Mouse (Mus musculus) heart, adult 2 months (tissue): ENCODE results near the gene Cdh19. TPM values are rescaled to one million over a fixed set of nuclear protein-coding genes. Genes with fewer than 3 reads are reported as not detected.

Experiments
- DNase-seq, 2 experiments: peaks; one replicate each; pipeline ENCODE4 v3.0.0; 2021
- H3K27ac ChIP-seq: fragments of 200-600 bp; 2 replicates; pipeline ENCODE4 v1.8.1; 2022
- H3K27me3 ChIP-seq: fragments of 200-500 bp; 2 replicates; pipeline ENCODE4 v1.6.1; 2012; ENCODE audit warnings: mild to moderate bottlenecking, low read length, inconsistent platforms, mixed read lengths; ENCODE audit not compliant: control insufficient read depth, insufficient read depth
- H3K36me3 ChIP-seq: fragments of 200-500 bp; 2 replicates; pipeline ENCODE4 v1.6.1; 2012; ENCODE audit warnings: low read length, inconsistent platforms; ENCODE audit not compliant: control insufficient read depth, insufficient read depth
- H3K4me1 ChIP-seq: fragments of 200-500 bp; 2 replicates; pipeline ENCODE4 v1.6.1; 2011; ENCODE audit warnings: low read length; ENCODE audit not compliant: control insufficient read depth, insufficient read depth
- H3K4me3 ChIP-seq: fragments of 200-600 bp; 2 replicates; pipeline ENCODE4 v1.8.1; 2022
- H3K79me2 ChIP-seq: fragments of 200-500 bp; replicated peaks from 2 replicates; pipeline ENCODE4 v1.6.1; 2012; ENCODE audit warnings: mild to moderate bottlenecking, inconsistent platforms, low read length, moderate library complexity, mixed read lengths; ENCODE audit not compliant: control insufficient read depth, insufficient read depth
- H3K9ac ChIP-seq: fragments of 200-500 bp; 2 replicates; pipeline ENCODE4 v1.6.1; 2012; ENCODE audit warnings: low read depth, mild to moderate bottlenecking, control low read depth, inconsistent platforms, low read length, mixed read lengths
- CTCF ChIP-seq: fragments of 200-600 bp; IDR thresholded peaks from 2 replicates; pipeline ENCODE4 v1.8.1; 2022; ENCODE audit warnings: antibody characterized with exemption, mild to moderate bottlenecking, moderate library complexity
- EP300 ChIP-seq: fragments of 200-500 bp; IDR thresholded peaks from 2 replicates; pipeline ENCODE4 v1.6.1; 2011; ENCODE audit warnings: low read depth, low read length, control low read depth; ENCODE audit not compliant: insufficient read depth
- POLR2A ChIP-seq: fragments of 200-500 bp; IDR thresholded peaks from 2 replicates; pipeline ENCODE4 v1.6.1; 2011; ENCODE audit warnings: mild to moderate bottlenecking, low read depth, low read length, control low read depth; ENCODE audit not compliant: insufficient read depth
- WGBS: fragments of 180-500 bp; shearing (Covaris S2); methylation state at CpG from one replicate; pipeline ENCODE4 v1.1.7; 2018; 5-methylcytosine and 5-hydroxymethylcytosine counted together
- intact Hi-C: fragments of 180-260 bp; cut with DNase I; formaldehyde crosslinking; loops from one replicate; pipeline ENCODE4 v1.15.1; 2025
- long read RNA-seq: library from polyadenylated mRNA; stranded (forward); transcript quantifications from one replicate; pipeline ENCODE4 v2.0.0, GENCODE M21; 2021
- polyA plus RNA-seq: library from polyadenylated mRNA; depleted of rRNA; stranded (reverse); fragments of >200 nt; gene quantifications from 2 replicates; pipeline ENCODE4 v1.2.3, GENCODE M21; 2012; rRNA removed
- total RNA-seq, 2 experiments: library from RNA; stranded (reverse); gene quantifications; 2 replicates each; pipeline ENCODE4 v1.2.3; 2021

The Cdh19 gene
- 1 to 10 TPM; 1.8 to 3.0 TPM for total RNA-seq
- 0.92 and 1.9 TPM in 2 replicates for polyA plus RNA-seq
- long read RNA-seq, partial matches to known transcripts, result 0 of 2 reads
- long read RNA-seq, other reads (novel, unspliced or antisense), result 0 of 2 reads

DNA sequence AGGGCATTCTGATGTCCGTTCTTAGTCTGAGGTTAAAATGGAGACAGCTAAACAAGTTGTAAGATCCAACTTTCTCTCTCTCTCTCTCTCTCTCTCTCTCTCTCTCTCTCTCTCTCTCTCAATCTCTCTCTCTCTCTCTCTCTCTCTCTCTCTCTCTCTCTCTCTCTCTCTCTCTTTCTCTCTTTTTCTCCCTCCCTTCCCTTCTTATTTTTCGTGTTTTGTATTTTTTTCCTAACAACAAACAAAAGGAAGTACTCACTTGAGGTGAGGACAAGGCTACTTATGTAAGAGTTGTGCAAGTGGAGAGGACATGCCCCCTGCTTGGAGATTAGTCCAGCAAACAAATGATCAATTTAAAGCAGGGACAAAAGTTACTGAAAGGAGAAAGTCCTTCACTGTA is at the start of gene Cdh19:
Cdh19 (minus strand) TSS at position 101 of the 400 bp plus-strand sequence.
- H3K9ac ChIP-seq, result no peak within 1 kb of the TSS
- 29% methylated on average over 2 of the region's 2 CpGs for WGBS
- H3K79me2 ChIP-seq, result no peaks in the 10 kb centered on the region
- no peak within 1 kb of the TSS for H3K4me3 ChIP-seq
- H3K4me1 ChIP-seq, result no peaks in the 10 kb centered on the region
- TF ChIP-seq POLR2A (no peak), EP300 (no peak)
- intact Hi-C loops, result no loop called here
- H3K27ac ChIP-seq, result no peak within 1 kb of the TSS
- no peaks in the 10 kb centered on the region for H3K36me3 ChIP-seq
- no peak for DNase-seq
- H3K27me3 ChIP-seq, result no peaks in the 10 kb centered on the region

DNA sequence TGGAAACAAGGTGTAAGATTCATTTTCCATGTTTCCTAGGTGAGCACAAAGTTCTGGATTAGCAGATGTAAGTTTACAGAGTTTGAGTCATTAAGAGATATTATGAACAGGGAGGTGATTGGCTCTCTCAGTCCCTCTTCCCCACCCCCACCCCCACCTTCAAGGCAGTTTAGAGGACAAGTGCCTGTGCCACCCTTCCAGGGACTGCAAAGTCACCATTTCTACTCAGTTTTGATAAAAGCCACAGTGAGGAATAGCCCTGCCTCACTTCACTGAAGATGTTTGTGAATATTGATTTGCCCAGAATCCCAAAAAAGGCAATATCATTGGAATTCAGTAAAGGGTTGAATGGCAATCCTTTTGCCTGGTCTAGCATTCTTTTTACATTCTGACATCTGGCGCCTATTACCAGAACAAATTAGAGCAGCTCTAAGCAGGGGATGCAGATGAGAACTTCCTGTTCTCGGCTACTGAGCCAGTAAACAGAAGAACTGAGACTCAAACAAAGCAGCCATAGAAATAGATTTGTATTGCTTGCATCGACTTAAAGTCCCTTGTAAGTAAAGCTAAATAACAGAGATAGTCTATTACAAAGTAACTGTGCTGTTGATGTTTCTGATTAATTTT is 43.2 kb upstream of the Cdh19 start:
- intact Hi-C loops, result no loop called here
- Histone ChIP-seq H3K4me3 (no peak overlapping the region), H3K4me1 (no peaks in the 10 kb centered on the region), H3K27me3 (no peaks in the 10 kb centered on the region), H3K36me3 (no peaks in the 10 kb centered on the region), H3K9ac (no peak overlapping the region), H3K79me2 (no peaks in the 10 kb centered on the region), H3K27ac (no peak overlapping the region)
- no peak for TF ChIP-seq CTCF
- TF ChIP-seq EP300, result no peak
- no peak for TF ChIP-seq POLR2A
- 47% methylated on average over 3 of the region's 3 CpGs for WGBS
- no peak for DNase-seq

DNA sequence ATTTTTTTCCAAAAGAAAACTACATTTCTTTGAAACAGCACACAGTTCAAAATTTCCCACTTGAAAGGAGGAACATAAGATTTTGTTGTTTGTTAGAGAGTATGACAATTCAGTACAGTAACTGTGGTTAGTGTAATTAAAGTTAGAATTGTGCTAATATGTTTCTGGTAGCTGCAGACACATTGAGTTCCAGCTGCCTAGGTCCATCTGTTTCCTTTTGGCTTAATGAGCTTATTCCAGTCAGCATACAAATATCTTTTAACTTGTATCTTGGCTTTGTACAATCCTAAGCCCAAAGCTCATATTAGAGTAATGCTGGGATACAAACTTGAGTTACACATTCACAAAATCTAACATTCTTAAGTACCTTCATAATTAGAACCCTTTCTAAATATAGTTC is 40.3 kb upstream of the Cdh19 start:
- no peak overlapping the region for H3K4me3 ChIP-seq
- no peaks in the 10 kb centered on the region for H3K36me3 ChIP-seq
- H3K27me3 ChIP-seq, result no peaks in the 10 kb centered on the region
- intact Hi-C loops, result no loop called here
- no peaks in the 10 kb centered on the region for H3K4me1 ChIP-seq
- H3K79me2 ChIP-seq, result no peaks in the 10 kb centered on the region
- no peak for DNase-seq
- no peak overlapping the region for H3K9ac ChIP-seq
- TF ChIP-seq EP300, result no peak
- TF ChIP-seq POLR2A, result no peak
- no peak for TF ChIP-seq CTCF
- no peak overlapping the region for H3K27ac ChIP-seq

DNA sequence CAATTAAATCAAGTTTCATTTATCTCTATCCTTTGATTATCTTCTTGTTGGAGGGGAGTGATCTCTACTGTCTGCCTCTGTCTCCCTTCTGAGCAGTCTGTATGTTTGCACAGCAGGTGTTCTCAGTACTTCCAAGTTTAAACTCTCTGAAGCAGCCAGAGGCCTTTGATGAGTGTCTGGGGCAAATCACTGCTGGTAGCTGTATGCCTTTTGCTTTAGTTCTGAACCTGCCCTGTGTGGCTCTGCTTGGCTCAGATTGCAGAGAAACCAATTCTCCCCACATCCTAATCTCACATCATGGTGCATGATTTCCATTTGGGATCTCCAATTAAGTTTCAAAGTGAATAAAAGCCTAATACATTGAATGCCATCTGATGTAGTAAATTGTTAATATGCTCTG is 12.4 kb upstream of the Cdh19 start:
- Histone ChIP-seq H3K27ac (no peak overlapping the region), H3K4me1 (no peaks in the 10 kb centered on the region), H3K79me2 (no peaks in the 10 kb centered on the region), H3K4me3 (no peak overlapping the region), H3K9ac (no peak overlapping the region), H3K36me3 (no peaks in the 10 kb centered on the region), H3K27me3 (no peaks in the 10 kb centered on the region)
- no peak for DNase-seq
- TF ChIP-seq EP300, result no peak
- no peak for TF ChIP-seq POLR2A
- no peak for TF ChIP-seq CTCF
- intact Hi-C loops, result no loop called here

DNA sequence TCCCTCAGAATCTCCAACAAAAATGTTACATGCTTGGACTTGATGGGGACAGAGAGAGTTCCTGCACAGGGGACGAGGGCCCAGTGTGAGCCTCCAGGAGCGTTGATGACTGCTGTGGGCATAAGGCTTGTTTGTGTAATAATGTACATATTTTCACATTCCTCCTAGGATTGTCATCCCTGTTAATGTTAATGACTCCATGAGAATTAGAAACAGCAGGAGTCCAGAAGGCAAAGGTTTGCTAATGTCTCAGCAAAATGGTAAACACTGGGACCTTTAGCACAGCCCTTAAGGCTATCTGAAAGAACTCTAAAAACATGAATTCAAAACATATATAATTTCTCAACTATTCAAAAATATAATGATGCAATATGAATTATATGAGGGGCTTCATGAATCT is 8.2 kb downstream of the Cdh19 start:
- Histone ChIP-seq H3K79me2 (no peaks in the 10 kb centered on the region), H3K9ac (no peak overlapping the region), H3K27ac (no peak overlapping the region), H3K4me3 (no peak overlapping the region), H3K4me1 (no peaks in the 10 kb centered on the region), H3K27me3 (no peaks in the 10 kb centered on the region), H3K36me3 (no peaks in the 10 kb centered on the region)
- WGBS, result 86% methylated on average over 2 of the region's 2 CpGs
- DNase-seq, result no peak
- TF ChIP-seq POLR2A (no peak), CTCF (no peak), EP300 (no peak)
- intact Hi-C loops, result no loop called here

DNA sequence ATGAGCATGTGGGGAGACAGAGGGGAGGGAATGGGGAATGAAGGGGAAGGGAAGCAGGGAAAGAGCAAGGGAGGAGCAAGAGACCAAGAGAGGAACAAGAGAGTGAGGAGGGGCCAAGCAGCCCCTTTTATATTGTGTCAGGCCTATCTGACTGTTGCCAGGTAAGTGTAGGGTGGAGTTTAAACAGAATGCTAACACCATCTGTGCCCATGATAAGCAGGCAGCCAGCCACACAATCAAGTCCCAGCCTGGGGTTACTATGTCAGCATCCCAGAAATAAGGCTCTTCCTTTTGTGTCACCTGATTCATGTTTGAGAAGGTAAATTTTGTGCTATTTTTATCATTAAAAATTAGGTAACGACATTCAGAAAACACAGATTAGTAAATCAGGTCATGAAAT is 67.6 kb downstream of the Cdh19 start:
- Histone ChIP-seq H3K79me2 (no peaks in the 10 kb centered on the region), H3K27ac (no peak overlapping the region), H3K4me1 (no peaks in the 10 kb centered on the region), H3K4me3 (no peak overlapping the region), H3K27me3 (no peaks in the 10 kb centered on the region), H3K9ac (no peak overlapping the region), H3K36me3 (no peaks in the 10 kb centered on the region)
- intact Hi-C loops, result no loop called here
- no peak for TF ChIP-seq EP300
- no peak for TF ChIP-seq POLR2A
- no peak for TF ChIP-seq CTCF
- WGBS, result 72% methylated on average over 1 of the region's 1 CpGs
- DNase-seq, result no peak
